Mouse (Mus musculus): ENCODE data around the gene S100a10. TPM values are rescaled to one million over a fixed set of nuclear protein-coding genes. Genes with fewer than 3 reads are reported as not detected.
A peak's percentile ranks its signal among the peaks of the same experiment; 100 is the strongest.
"Not testable (repeated sequence)": the region's sequence is repeated elsewhere in the genome, so short reads cannot be mapped to it uniquely, and the experiment has no call there.

Gene S100a10
- polyA plus RNA-seq, 1 experiment from 2014 or later, result 556 TPM

- Histone ChIP-seq H3K36me3 (peaks cover 15% of the 10 kb centered on the region), H3K27ac (peak within 1 kb of the TSS; percentile 98), H3K4me1 (peaks cover 33% of the 10 kb centered on the region), H3K9me3 (no peaks in the 10 kb centered on the region), H3K9ac (peak within 1 kb of the TSS; percentile 88), H3K27me3 (no peaks in the 10 kb centered on the region), H3K4me3 (peak within 1 kb of the TSS; percentile 69), H3K4me2 (peak within 1 kb of the TSS; percentile 63)
- peak; percentile 95 for ATAC-seq (ENCODE audit: insufficient number of reproducible peaks, insufficient read depth, low FRiP score, low TSS enrichment, low read depth)
- WGBS, result under 1% methylated on average over 38 of the region's 38 CpGs
Measured at GRCm38 (mm10) chr3:93520330-93521193, 34.3 kb upstream of the S100a10 start, which contains the start of gene S100a11. Gene S100a11 (plus strand): TSS chr3:93520488.

DNA sequence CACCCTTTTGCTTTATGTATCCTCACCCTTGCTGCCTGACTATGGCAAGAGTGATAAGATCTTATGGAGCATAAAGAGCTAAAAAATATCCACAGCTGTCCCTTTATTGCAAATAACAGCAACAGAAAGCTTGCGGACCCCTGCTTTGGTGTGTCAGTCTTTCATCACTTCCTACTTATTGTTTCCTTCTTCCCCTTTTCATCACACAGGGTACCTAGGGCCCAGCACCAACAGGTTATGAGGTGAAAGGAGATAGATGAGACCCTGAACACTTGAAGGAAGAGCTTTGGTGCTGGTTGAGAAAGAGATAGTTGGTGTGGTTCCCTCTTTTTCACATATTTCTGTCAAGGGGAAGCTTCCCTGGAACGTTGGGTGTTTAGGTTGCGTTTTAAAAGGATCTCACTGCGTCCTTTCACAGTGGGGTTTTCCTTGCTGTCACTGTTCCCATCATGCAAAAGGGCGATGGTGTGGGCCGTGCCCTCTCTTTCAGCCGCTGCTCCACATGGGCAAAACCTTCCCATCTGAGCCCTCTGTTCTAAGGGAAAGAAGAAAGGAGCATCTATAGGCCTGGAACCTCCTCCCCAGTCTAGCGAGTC, 33.3 kb upstream of the S100a10 start:
- no peak for ATAC-seq (ENCODE audit: insufficient number of reproducible peaks, insufficient read depth, low FRiP score, low TSS enrichment, low read depth)
- H3K4me2 ChIP-seq, result peak overlapping the region; percentile 63
- H3K36me3 ChIP-seq, result peaks cover 25% of the 10 kb centered on the region
- 80% methylated on average over 8 of the region's 8 CpGs for WGBS
- H3K4me1 ChIP-seq, result peaks cover 33% of the 10 kb centered on the region
- H3K9me3 ChIP-seq, result no peaks in the 10 kb centered on the region
- no peaks in the 10 kb centered on the region for H3K27me3 ChIP-seq
- peak overlapping the region; percentile 98 for H3K27ac ChIP-seq
- H3K4me3 ChIP-seq, result peak overlapping the region; percentile 69
- H3K9ac ChIP-seq, result peak overlapping the region; percentile 88; the same call in 1 of the 2 replicates

GRCm38 (mm10) chr3:93522611-93523010, 32.3 kb upstream of the S100a10 start:
- Histone ChIP-seq H3K36me3 (peaks cover 35% of the 10 kb centered on the region), H3K27ac (no peak overlapping the region), H3K27me3 (no peaks in the 10 kb centered on the region), H3K4me3 (no peak overlapping the region), H3K9me3 (no peaks in the 10 kb centered on the region), H3K4me1 (peaks cover 33% of the 10 kb centered on the region), H3K4me2 (peak overlapping the region; percentile 31; the same call in 1 of the 2 replicates), H3K9ac (no peak overlapping the region)
- 37% methylated on average over 7 of the region's 7 CpGs for WGBS
- no peak for ATAC-seq (ENCODE audit: insufficient number of reproducible peaks, insufficient read depth, low FRiP score, low TSS enrichment, low read depth)

DNA sequence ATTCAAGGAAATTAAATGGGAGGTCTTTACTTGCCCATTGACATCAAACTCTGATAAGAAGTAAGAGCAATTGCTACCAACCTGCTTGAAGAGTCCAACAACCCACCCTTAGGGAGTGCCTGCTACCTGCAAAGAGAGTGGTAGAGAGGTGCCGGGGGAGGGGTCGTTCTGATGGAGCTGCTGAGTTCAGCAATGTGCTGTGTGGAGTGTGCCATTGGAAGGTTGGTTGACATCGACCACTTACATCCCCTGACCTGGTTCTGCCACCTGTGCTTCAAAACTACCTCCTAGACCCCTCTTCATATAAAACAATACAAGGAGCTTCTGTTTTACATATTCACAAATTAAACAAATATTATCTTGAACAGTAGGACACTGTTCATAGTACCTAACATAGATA, 27.6 kb upstream of the S100a10 start:
- ATAC-seq (ENCODE audit: insufficient number of reproducible peaks, insufficient read depth, low FRiP score, low TSS enrichment, low read depth), result no peak
- WGBS, result 93% methylated on average over 3 of the region's 3 CpGs
- Histone ChIP-seq H3K4me1 (peaks cover 20% of the 10 kb centered on the region), H3K4me2 (no peak overlapping the region), H3K36me3 (peaks cover 37% of the 10 kb centered on the region), H3K4me3 (no peak overlapping the region), H3K27me3 (no peaks in the 10 kb centered on the region), H3K9me3 (no peaks in the 10 kb centered on the region), H3K9ac (no peak overlapping the region), H3K27ac (no peak overlapping the region)

DNA sequence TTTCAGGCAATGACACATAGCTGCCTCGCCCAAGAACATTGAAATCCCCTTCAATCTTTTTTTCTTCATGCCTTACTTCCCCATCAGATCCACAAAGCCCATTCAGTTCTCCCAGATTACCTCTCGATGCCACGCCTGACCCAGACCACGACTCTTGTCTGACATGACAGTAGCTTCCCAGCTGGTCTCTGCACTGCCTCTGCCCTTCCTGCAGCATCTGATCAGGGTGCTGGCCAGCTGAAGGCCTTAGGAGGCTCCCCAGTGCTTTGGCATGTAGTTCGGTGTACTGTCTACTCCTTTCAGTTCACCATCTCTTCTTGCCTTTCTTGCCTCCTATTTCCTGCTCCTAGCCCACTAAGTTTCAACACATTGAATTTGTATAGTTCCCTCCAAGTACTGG, 26.1 kb upstream of the S100a10 start:
- 79% methylated on average over 5 of the region's 5 CpGs for WGBS
- Histone ChIP-seq H3K4me3 (no peak overlapping the region), H3K36me3 (peaks cover 37% of the 10 kb centered on the region), H3K9me3 (no peaks in the 10 kb centered on the region), H3K4me2 (no peak overlapping the region), H3K4me1 (peaks cover 10% of the 10 kb centered on the region; the same call in 1 of the 2 replicates), H3K9ac (no peak overlapping the region), H3K27ac (no peak overlapping the region), H3K27me3 (no peaks in the 10 kb centered on the region)
- no peak for ATAC-seq (ENCODE audit: insufficient number of reproducible peaks, insufficient read depth, low FRiP score, low TSS enrichment, low read depth)

GRCm38 (mm10) chr3:93537068-93537576, 17.8 kb upstream of the S100a10 start:
- Histone ChIP-seq H3K4me2 (no peak overlapping the region), H3K9ac (no peak overlapping the region), H3K27ac (no peak overlapping the region), H3K36me3 (no peaks in the 10 kb centered on the region), H3K9me3 (no peaks in the 10 kb centered on the region), H3K27me3 (no peaks in the 10 kb centered on the region), H3K4me3 (no peak overlapping the region), H3K4me1 (no peaks in the 10 kb centered on the region)
- WGBS, result 71% methylated on average over 2 of the region's 2 CpGs
- no peak for ATAC-seq (ENCODE audit: insufficient number of reproducible peaks, insufficient read depth, low FRiP score, low TSS enrichment, low read depth)

DNA sequence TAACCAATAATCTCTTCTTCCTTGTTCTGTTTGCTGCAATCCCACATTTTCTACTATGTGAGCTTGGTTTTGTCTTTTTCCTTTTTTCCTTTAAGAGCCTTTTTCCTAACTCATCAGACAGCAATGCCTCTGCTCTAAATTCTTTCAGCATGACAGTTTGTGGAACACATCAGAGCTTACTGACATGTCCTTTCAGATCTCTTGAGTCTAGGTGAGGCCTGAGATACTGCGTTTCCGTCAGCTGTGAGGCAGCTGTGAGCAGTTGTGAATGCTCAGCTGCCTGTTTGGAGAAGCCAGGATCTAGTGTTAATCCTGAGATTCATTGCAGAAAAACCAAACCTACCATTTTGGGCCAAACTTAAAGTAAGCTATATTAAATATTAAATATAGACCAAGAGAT, 16.4 kb upstream of the S100a10 start:
- Histone ChIP-seq H3K9me3 (no peaks in the 10 kb centered on the region), H3K4me1 (no peaks in the 10 kb centered on the region), H3K9ac (no peak overlapping the region), H3K27me3 (no peaks in the 10 kb centered on the region), H3K4me2 (no peak overlapping the region), H3K36me3 (no peaks in the 10 kb centered on the region), H3K4me3 (no peak overlapping the region), H3K27ac (no peak overlapping the region)
- WGBS, result 66% methylated on average over 2 of the region's 2 CpGs
- ATAC-seq (ENCODE audit: insufficient number of reproducible peaks, insufficient read depth, low FRiP score, low TSS enrichment, low read depth), result no peak

- H3K27ac ChIP-seq, result no peak overlapping the region
Measured at GRCm38 (mm10) chr3:93541501-93541900, 13.4 kb upstream of the S100a10 start.

GRCm38 (mm10) chr3:93544170-93544569, 10.7 kb upstream of the S100a10 start:
- H3K4me1 ChIP-seq; H3K9me3 ChIP-seq; ATAC-seq (ENCODE audit: insufficient number of reproducible peaks, insufficient read depth, low FRiP score, low TSS enrichment, low read depth); H3K36me3 ChIP-seq; H3K9ac ChIP-seq; H3K27ac ChIP-seq; H3K4me3 ChIP-seq; H3K27me3 ChIP-seq; H3K4me2 ChIP-seq: not testable (repeated sequence)
- WGBS, result 73% methylated on average over 6 of the region's 6 CpGs

More at GRCm38 (mm10) chr3:93541501-93541900, 13.4 kb upstream of the S100a10 start:
- H3K4me3 ChIP-seq, result no peak overlapping the region
- H3K9me3 ChIP-seq, result no peaks in the 10 kb centered on the region
- no peaks in the 10 kb centered on the region for H3K4me1 ChIP-seq
- ATAC-seq (ENCODE audit: insufficient number of reproducible peaks, insufficient read depth, low FRiP score, low TSS enrichment, low read depth), result no peak
- no peaks in the 10 kb centered on the region for H3K36me3 ChIP-seq
- no peak overlapping the region for H3K4me2 ChIP-seq
- WGBS, result 69% methylated on average over 2 of the region's 2 CpGs
- no peaks in the 10 kb centered on the region for H3K27me3 ChIP-seq
- H3K9ac ChIP-seq, result no peak overlapping the region

DNA sequence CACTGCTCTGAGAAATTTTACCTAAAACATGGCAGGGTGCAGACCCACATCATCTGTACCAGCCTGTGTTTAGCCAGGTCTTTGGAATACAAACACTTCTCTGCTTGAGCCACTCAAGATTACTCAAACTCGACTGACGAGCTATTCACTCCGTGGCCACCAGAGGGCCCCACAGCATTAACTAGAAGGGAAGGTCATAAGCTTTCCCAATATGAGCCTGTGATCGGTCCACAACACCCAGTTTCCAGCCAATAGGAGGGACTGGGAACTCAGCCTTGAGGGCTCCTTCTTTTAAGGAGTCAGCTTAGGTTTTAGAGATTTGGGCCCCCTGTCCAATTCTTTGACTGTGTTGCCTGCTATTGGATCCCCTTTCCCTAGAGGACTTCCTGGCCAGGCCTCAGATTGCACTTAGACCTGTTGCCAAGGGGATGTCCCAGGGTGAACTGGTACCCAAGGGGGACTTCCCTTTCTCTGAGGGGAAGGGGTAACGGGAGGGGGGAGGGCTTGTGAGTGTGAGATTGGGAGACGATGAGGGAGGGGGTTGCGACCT, 7.7 kb upstream of the S100a10 start:
- H3K36me3 ChIP-seq, result no peaks in the 10 kb centered on the region
- H3K9ac ChIP-seq, result no peak overlapping the region
- no peak overlapping the region for H3K27ac ChIP-seq
- ATAC-seq (ENCODE audit: insufficient number of reproducible peaks, insufficient read depth, low FRiP score, low TSS enrichment, low read depth), result 0 out of 2 replicates have a peak, but pooled peaks have one; percentile 56
- 31% methylated on average over 7 of the region's 7 CpGs for WGBS
- no peaks in the 10 kb centered on the region for H3K9me3 ChIP-seq
- no peaks in the 10 kb centered on the region for H3K27me3 ChIP-seq
- H3K4me1 ChIP-seq, result peaks cover under 1% of the 10 kb centered on the region; the same call in 1 of the 2 replicates
- H3K4me3 ChIP-seq, result no peak overlapping the region
- no peak overlapping the region for H3K4me2 ChIP-seq

DNA sequence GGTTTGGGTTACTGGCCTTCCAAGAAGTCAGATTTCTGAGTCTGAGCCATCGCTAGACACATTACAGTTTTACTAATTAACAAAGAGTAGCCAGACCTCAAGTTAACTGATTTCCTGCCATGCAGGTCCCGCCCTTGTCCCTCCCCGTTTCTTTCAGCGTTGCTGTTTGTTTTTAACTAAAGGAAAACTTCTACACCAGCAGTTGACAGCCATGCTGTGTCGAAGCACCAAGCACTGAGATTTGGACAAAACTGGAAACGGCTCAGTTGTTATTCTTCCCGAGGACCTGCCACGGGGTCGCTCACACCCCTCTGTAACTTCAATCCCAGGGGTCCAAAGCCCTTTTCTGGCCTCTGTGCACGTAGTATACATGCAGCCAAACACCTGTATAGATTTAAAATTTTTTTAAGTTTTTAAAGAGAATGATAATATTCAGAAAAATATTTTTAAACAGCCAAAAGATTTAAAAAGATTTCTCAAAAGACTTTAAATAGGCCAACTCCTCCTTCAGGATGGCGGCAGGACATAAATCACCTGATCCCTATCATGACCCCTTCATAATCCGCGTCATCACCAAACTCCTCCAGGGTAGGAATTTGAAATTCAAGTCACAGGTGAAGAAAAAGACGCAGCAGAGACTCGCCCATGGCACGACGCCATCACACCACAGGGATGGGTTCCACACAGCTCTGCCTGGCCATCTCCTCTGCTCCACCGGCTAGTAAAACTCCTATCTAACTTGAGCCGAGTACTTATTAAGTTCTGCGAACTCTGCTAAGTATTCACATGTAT, 6.9 kb upstream of the S100a10 start:
- no peak for ATAC-seq (ENCODE audit: insufficient number of reproducible peaks, insufficient read depth, low FRiP score, low TSS enrichment, low read depth)
- Histone ChIP-seq H3K4me3 (no peak overlapping the region), H3K4me1 (peaks cover 4% of the 10 kb centered on the region; the same call in 1 of the 2 replicates), H3K4me2 (no peak overlapping the region), H3K9me3 (no peaks in the 10 kb centered on the region), H3K27ac (no peak overlapping the region), H3K36me3 (no peaks in the 10 kb centered on the region), H3K9ac (no peak overlapping the region), H3K27me3 (no peaks in the 10 kb centered on the region)
- WGBS, result 77% methylated on average over 20 of the region's 20 CpGs

Measured in embryonic facial prominence, embryonic 13.5 days (tissue).